Mouse (Mus musculus): Measurements from ENCODE around the gene Irgm1.

DNA sequence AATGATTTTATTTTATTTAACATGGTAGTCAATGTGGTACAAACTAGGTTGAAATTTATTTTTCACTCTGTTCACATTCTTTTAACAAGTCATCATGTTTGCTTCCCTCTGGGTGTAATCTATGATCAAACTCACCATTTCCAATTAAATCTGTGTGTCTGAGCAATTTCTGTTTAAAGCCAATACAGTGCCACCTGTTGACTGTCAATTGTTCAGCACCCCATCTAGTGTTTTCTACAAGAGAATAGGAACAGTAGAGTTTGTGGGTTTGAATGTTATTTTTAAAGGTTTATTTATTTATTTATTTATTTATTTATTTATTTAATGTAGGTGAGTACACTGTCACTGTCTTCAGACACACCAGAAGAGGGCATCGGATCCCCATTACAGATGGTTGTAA lies 5.2 kb upstream of the Irgm1 start:
- no peak for TF ChIP-seq POLR2A (IDR thresholded peaks at IDR 0.05; ENCODE audit: control insufficient read depth, extremely low read depth, insufficient read depth, low read length, poor library complexity)
- no peak for TF ChIP-seq CTCF (IDR thresholded peaks at IDR 0.05; ENCODE audit: borderline replicate concordance, control insufficient read depth, extremely low read depth, insufficient read depth, low read length, poor library complexity)

Data from thymus, adult 2 months (tissue).